Mouse (Mus musculus): ENCODE measurements around the gene Med22.

DNA sequence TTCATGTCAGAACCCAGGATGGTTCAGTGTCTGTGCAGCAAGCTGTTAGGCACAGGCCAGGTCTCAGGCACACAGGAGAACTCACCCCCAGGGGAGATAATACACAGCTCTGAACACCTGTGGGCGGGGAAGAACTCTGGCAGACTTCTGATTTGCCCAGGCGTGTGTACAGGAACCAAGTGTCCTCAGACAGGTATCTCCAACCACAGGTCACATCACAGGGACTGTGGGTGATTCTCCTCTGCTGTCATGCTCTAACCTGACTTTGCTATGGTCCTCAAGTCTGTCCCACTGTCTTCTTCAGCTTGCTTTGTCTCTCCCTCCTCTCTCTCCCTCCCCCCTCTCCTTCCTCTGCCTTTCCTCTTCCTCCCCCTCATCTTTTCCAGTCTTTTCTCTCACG, 45.6 kb downstream of the Med22 start, which contains the start of gene Abo:
- TF ChIP-seq CTCF (IDR thresholded peaks at IDR 0.05; ENCODE audit: low read depth, low read length) (no peak), POLR2AphosphoS5 (IDR thresholded peaks at IDR 0.05; ENCODE audit: insufficient replicate concordance, low read depth, low read length) (no peak), TAL1 (conservative IDR thresholded peaks at IDR 0.05; ENCODE audit: low read depth, low read length) (no peak)
